Mouse (Mus musculus) embryonic facial prominence, embryonic 13.5 days (tissue): Measurements from ENCODE around the gene Slc22a8. TPM values are rescaled to one million over a fixed set of nuclear protein-coding genes. Genes with fewer than 3 reads are reported as not detected.
A peak's percentile ranks its signal among the peaks of the same experiment; 100 is the strongest.

Experiments used
- ATAC-seq: fragments of 200-750 bp; cut with Nextera tagmentation; 2 replicates; pipeline ENCODE4 v1.8.0; 2017; ENCODE audit warnings: low read depth; ENCODE audit not compliant: insufficient number of reproducible peaks, insufficient read depth, low FRiP score, low TSS enrichment
- H3K27ac ChIP-seq: fragments of 300-500 bp; sonication (generic); 2 replicates; pipeline ENCODE4 v1.5.1; 2015; ENCODE audit warnings: moderate library complexity, mild to moderate bottlenecking, inconsistent platforms
- H3K27me3 ChIP-seq: fragments of 300-500 bp; sonication (generic); 2 replicates; pipeline ENCODE4 v1.6.1; 2015; ENCODE audit warnings: mild to moderate bottlenecking, inconsistent platforms
- H3K36me3 ChIP-seq: fragments of 300-500 bp; sonication (generic); 2 replicates; pipeline ENCODE4 v1.6.1; 2015; ENCODE audit warnings: mild to moderate bottlenecking, inconsistent platforms
- H3K4me1 ChIP-seq: fragments of 300-500 bp; sonication (generic); 2 replicates; pipeline ENCODE4 v1.6.1; 2015; ENCODE audit warnings: inconsistent platforms
- H3K4me2 ChIP-seq: fragments of 300-500 bp; sonication (generic); 2 replicates; pipeline ENCODE4 v1.6.1; 2015; ENCODE audit warnings: moderate library complexity, mild to moderate bottlenecking, inconsistent platforms
- H3K4me3 ChIP-seq: fragments of 300-500 bp; sonication (generic); 2 replicates; pipeline ENCODE4 v1.5.1; 2015; ENCODE audit warnings: mild to moderate bottlenecking, inconsistent platforms
- H3K9ac ChIP-seq: fragments of 300-500 bp; sonication (generic); 2 replicates; pipeline ENCODE4 v1.6.1; 2015; ENCODE audit warnings: mild to moderate bottlenecking, inconsistent platforms
- H3K9me3 ChIP-seq: fragments of 300-500 bp; sonication (generic); 2 replicates; pipeline ENCODE4 v1.6.1; 2016; ENCODE audit warnings: inconsistent platforms
- WGBS: fragments of 180-500 bp; shearing (Covaris S2); methylation state at CpG from one replicate; pipeline ENCODE4 v1.1.7; 2015; ENCODE audit warnings: mixed read lengths; 5-methylcytosine and 5-hydroxymethylcytosine counted together
- polyA plus RNA-seq: library from polyadenylated mRNA; unstranded; fragments of >200 nt; fragmentation: Nextera tagmentation; extraction: Ambion mirVana; gene quantifications from 2 replicates; pipeline ENCODE4 v1.2.1, GENCODE M21; 2015

The Slc22a8 gene
- polyA plus RNA-seq, 1 experiment from 2014 or later, result not detected

DNA sequence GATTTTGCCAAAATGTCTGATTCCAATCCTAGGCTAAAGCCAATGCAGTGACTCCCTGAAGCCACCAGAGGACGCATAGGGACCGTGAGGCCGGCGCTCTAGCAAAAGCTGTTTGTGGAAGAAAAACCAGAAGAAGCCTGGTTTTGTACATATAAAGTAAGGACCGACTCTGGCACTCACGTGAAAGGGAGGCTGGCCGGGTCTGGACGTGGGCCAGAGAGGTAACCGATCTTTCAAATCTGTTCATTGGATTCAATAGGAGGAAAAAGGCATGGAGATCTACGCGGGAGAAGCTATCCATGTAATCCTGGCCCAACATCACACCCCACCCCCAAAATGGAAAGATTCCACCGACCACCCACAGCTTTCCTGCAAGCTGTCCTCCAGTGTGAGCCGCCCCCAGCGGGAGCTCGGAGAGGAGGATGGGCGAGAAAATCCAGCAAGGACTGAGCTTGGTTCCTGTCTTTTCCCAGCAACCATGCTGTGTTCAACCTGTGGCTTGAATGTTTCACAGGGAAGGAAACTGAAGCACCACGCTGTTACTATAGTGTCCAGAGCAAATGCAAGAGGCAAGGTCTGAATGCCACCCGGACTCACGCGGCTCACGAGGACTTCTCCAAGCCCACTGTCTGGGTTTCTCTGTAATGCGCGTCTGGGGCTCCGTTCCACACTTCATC lies 12.6 kb upstream of the Slc22a8 start:
- Histone ChIP-seq H3K27ac (no peak overlapping the region), H3K9ac (peak overlapping the region; percentile 69), H3K4me2 (peak overlapping the region; percentile 71), H3K4me3 (peak overlapping the region; percentile 40), H3K9me3 (no peaks in the 10 kb centered on the region), H3K4me1 (peaks cover 6% of the 10 kb centered on the region), H3K27me3 (no peaks in the 10 kb centered on the region), H3K36me3 (no peaks in the 10 kb centered on the region)
- 8% methylated on average over 24 of the region's 24 CpGs for WGBS
- ATAC-seq, result peak; percentile 59

DNA sequence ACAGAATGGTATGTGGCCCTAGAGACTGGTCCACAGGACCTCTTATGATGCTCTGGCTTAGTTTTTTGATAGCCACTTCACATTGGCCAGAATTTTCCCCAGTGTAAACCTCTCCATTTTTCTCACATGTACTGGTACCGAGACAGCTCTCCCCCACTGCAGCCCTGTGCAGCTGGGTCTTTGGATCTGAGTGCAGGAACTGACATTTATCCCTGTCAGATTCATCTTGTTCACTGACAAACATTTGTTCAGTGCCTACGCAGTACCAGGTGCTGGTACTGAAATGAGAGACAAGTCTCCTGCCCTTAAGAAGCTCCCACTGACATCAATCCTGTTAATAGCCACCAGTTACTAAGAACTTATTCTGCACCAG lies 12.1 kb upstream of the Slc22a8 start:
- H3K27ac ChIP-seq, result no peak overlapping the region
- H3K9ac ChIP-seq, result peak overlapping the region; percentile 69; the same call in 1 of the 2 replicates
- no peaks in the 10 kb centered on the region for H3K36me3 ChIP-seq
- H3K9me3 ChIP-seq, result no peaks in the 10 kb centered on the region
- 64% methylated on average over 2 of the region's 2 CpGs for WGBS
- peaks cover 6% of the 10 kb centered on the region for H3K4me1 ChIP-seq
- H3K4me3 ChIP-seq, result peak overlapping the region; percentile 40
- no peaks in the 10 kb centered on the region for H3K27me3 ChIP-seq
- H3K4me2 ChIP-seq, result peak overlapping the region; percentile 71
- ATAC-seq, result no peak

GRCm38 (mm10) chr19:8585298-8585697 lies 5.8 kb upstream of the Slc22a8 start:
- 85% methylated on average over 3 of the region's 3 CpGs for WGBS
- Histone ChIP-seq H3K4me3 (no peak overlapping the region), H3K4me1 (0 out of 2 replicates have a peak, but pooled peaks cover 3% of the 10 kb centered on the region), H3K9me3 (no peaks in the 10 kb centered on the region), H3K27me3 (no peaks in the 10 kb centered on the region), H3K9ac (no peak overlapping the region), H3K4me2 (no peak overlapping the region), H3K27ac (no peak overlapping the region), H3K36me3 (no peaks in the 10 kb centered on the region)
- no peak for ATAC-seq

DNA sequence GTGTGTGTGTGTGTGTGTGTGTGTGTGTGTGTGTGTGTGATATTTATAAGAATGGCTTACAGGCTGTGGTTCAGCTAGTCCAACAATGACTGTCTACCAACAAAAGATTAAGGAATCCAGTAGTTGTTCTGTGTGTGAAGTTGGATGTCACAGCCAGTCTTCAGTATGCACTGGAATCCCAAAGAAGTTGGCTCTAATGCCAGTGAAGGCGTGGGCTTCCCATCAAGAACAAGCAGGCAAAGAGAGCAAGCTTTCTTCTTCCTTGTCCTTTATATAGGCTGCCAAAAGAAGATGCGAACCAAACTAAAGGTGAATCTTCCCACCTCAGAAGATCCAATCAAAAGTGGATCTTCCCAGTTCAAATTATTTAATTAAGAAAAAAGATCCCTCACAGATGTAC lies 5.2 kb upstream of the Slc22a8 start:
- Histone ChIP-seq H3K9me3 (no peaks in the 10 kb centered on the region), H3K4me2 (no peak overlapping the region), H3K27me3 (no peaks in the 10 kb centered on the region), H3K27ac (no peak overlapping the region), H3K9ac (no peak overlapping the region), H3K4me1 (peaks cover 3% of the 10 kb centered on the region; the same call in 1 of the 2 replicates), H3K36me3 (no peaks in the 10 kb centered on the region), H3K4me3 (no peak overlapping the region)
- ATAC-seq, result no peak
- WGBS, result 65% methylated on average over 2 of the region's 2 CpGs

GRCm38 (mm10) chr19:8586350-8586749 lies 4.7 kb upstream of the Slc22a8 start:
- Histone ChIP-seq H3K4me3 (no peak overlapping the region), H3K27me3 (no peaks in the 10 kb centered on the region), H3K9me3 (no peaks in the 10 kb centered on the region), H3K36me3 (no peaks in the 10 kb centered on the region), H3K4me2 (no peak overlapping the region), H3K27ac (no peak overlapping the region), H3K4me1 (peaks cover 8% of the 10 kb centered on the region; the same call in 1 of the 2 replicates), H3K9ac (no peak overlapping the region)
- 39% methylated on average over 3 of the region's 3 CpGs for WGBS
- no peak for ATAC-seq

GRCm38 (mm10) chr19:8587315-8587714 lies 3.7 kb upstream of the Slc22a8 start:
- ATAC-seq, result no peak
- Histone ChIP-seq H3K4me1 (peaks cover 12% of the 10 kb centered on the region), H3K4me3 (no peak overlapping the region), H3K4me2 (no peak overlapping the region), H3K9ac (no peak overlapping the region), H3K9me3 (no peaks in the 10 kb centered on the region), H3K27ac (no peak overlapping the region), H3K27me3 (no peaks in the 10 kb centered on the region), H3K36me3 (no peaks in the 10 kb centered on the region)
- WGBS, result 60% methylated on average over 1 of the region's 1 CpGs

DNA sequence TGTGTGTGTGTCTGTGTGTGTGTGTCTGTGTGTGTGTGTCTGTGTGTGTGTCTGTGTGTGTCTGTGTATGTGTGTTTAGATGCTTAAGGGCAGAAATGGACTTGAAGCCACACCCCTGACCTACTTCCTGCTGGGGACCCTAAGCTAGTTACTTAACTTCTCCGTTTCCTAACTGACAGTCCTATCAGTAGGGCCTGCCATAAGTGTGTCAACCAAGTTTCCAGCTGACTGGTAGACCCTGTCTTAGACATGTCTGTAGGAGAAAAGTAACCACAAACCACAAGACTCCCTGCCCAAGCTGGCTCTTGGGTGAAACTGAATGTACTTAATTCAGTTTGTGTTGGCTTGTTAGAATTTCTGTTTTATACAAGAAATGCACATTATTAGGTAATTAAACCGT lies 1.1 kb downstream of the Slc22a8 start:
- Histone ChIP-seq H3K36me3 (no peaks in the 10 kb centered on the region), H3K4me3 (no peak overlapping the region), H3K27me3 (no peaks in the 10 kb centered on the region), H3K4me2 (no peak overlapping the region), H3K4me1 (peaks cover 26% of the 10 kb centered on the region), H3K9ac (no peak overlapping the region), H3K9me3 (no peaks in the 10 kb centered on the region), H3K27ac (no peak overlapping the region)
- WGBS, result 51% methylated on average over 2 of the region's 2 CpGs
- ATAC-seq, result no peak

GRCm38 (mm10) chr19:8592873-8593408 lies 1.9 kb downstream of the Slc22a8 start:
- Histone ChIP-seq H3K27me3 (no peaks in the 10 kb centered on the region), H3K9me3 (no peaks in the 10 kb centered on the region), H3K4me3 (no peak overlapping the region), H3K4me2 (no peak overlapping the region), H3K4me1 (peaks cover 28% of the 10 kb centered on the region), H3K27ac (no peak overlapping the region), H3K9ac (no peak overlapping the region), H3K36me3 (no peaks in the 10 kb centered on the region)
- ATAC-seq, result no peak
- 66% methylated on average over 6 of the region's 6 CpGs for WGBS

DNA sequence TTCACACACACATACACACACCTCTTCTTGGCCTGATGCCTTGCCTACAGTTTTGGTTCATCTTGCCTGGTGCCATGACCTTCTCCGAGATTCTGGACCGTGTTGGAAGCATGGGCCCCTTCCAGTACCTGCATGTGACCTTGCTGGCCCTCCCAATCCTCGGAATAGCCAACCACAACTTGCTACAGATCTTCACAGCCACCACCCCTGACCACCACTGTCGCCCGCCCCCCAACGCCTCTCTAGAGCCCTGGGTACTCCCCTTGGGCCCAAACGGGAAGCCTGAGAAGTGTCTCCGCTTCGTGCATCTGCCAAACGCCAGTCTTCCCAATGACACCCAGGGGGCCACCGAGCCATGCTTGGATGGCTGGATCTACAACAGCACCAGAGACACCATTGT lies 2.8 kb downstream of the Slc22a8 start:
- no peaks in the 10 kb centered on the region for H3K27me3 ChIP-seq
- WGBS, result 88% methylated on average over 11 of the region's 11 CpGs
- no peak overlapping the region for H3K4me3 ChIP-seq
- H3K9me3 ChIP-seq, result no peaks in the 10 kb centered on the region
- H3K9ac ChIP-seq, result no peak overlapping the region
- no peak overlapping the region for H3K4me2 ChIP-seq
- no peak overlapping the region for H3K27ac ChIP-seq
- no peak for ATAC-seq
- H3K36me3 ChIP-seq, result no peaks in the 10 kb centered on the region
- H3K4me1 ChIP-seq, result peaks cover 28% of the 10 kb centered on the region

GRCm38 (mm10) chr19:8594518-8594917 lies 3.5 kb downstream of the Slc22a8 start:
- WGBS, result 0% methylated on average over 1 of the region's 1 CpGs
- Histone ChIP-seq H3K4me3 (no peak overlapping the region), H3K36me3 (no peaks in the 10 kb centered on the region)

GRCm38 (mm10) chr19:8597269-8597668 lies 6.2 kb downstream of the Slc22a8 start:
- WGBS, result 53% methylated on average over 4 of the region's 4 CpGs
- ATAC-seq, result no peak

More at GRCm38 (mm10) chr19:8594518-8594917, 3.5 kb downstream of the Slc22a8 start:
- Histone ChIP-seq H3K27ac (no peak overlapping the region), H3K4me1 (peaks cover 28% of the 10 kb centered on the region), H3K27me3 (no peaks in the 10 kb centered on the region), H3K9me3 (no peaks in the 10 kb centered on the region), H3K4me2 (no peak overlapping the region), H3K9ac (no peak overlapping the region)
- ATAC-seq, result no peak

GRCm38 (mm10) chr19:8599229-8599628 lies 8.2 kb downstream of the Slc22a8 start:
- Histone ChIP-seq H3K9me3 (no peaks in the 10 kb centered on the region), H3K27me3 (no peaks in the 10 kb centered on the region), H3K27ac (no peak overlapping the region), H3K36me3 (no peaks in the 10 kb centered on the region), H3K9ac (no peak overlapping the region), H3K4me1 (peaks cover 10% of the 10 kb centered on the region), H3K4me2 (no peak overlapping the region), H3K4me3 (no peak overlapping the region)
- ATAC-seq, result no peak
- 76% methylated on average over 2 of the region's 2 CpGs for WGBS

More at GRCm38 (mm10) chr19:8597269-8597668, 6.2 kb downstream of the Slc22a8 start:
- H3K9me3 ChIP-seq, result no peaks in the 10 kb centered on the region
- no peak overlapping the region for H3K9ac ChIP-seq
- no peak overlapping the region for H3K4me2 ChIP-seq
- no peaks in the 10 kb centered on the region for H3K36me3 ChIP-seq
- H3K4me1 ChIP-seq, result peaks cover 19% of the 10 kb centered on the region
- no peaks in the 10 kb centered on the region for H3K27me3 ChIP-seq
- H3K27ac ChIP-seq, result no peak overlapping the region
- H3K4me3 ChIP-seq, result no peak overlapping the region
